Mouse (Mus musculus) CH12.LX (cell line): Measurements from ENCODE around the gene Scly. TPM values are rescaled to one million over a fixed set of nuclear protein-coding genes. Genes with fewer than 3 reads are reported as not detected.
A peak's percentile ranks its signal among the peaks of the same experiment; 100 is the strongest.

ENCODE experiments used
- DNase-seq: peaks from one replicate; pipeline ENCODE4 v3.0.0-alpha.2; 2013; ENCODE audit errors: extremely low read depth
- H3K27ac ChIP-seq: 2 replicates; pipeline ENCODE4 v1.5.1; 2012; ENCODE audit warnings: low read depth, mild to moderate bottlenecking, control low read depth, moderate library complexity; ENCODE audit not compliant: insufficient read depth
- H3K27me3 ChIP-seq: replicated peaks from 2 replicates; pipeline ENCODE3; 2012; ENCODE audit warnings: inconsistent platforms
- H3K36me3 ChIP-seq, 2 experiments: replicated peaks in 1 of 2; 2 replicates each; pipeline versions ENCODE3 to v1.6.1; 2012; ENCODE audit warnings: inconsistent platforms in 1 of 2, low read length in 1 of 2, mild to moderate bottlenecking in 1 of 2, mixed read lengths in 1 of 2, moderate library complexity in 1 of 2; ENCODE audit not compliant: control insufficient read depth in 1 of 2, insufficient read depth in 1 of 2
- H3K4me1 ChIP-seq, 2 experiments: 2 replicates each; pipeline ENCODE4 v1.6.1; 2012; ENCODE audit warnings: inconsistent platforms in 1 of 2, moderate library complexity in 1 of 2; ENCODE audit not compliant: insufficient read depth in 2 of 2, control insufficient read depth in 1 of 2
- H3K4me2 ChIP-seq: 2 replicates; pipeline ENCODE4 v1.6.1; 2012; ENCODE audit warnings: low read depth, mild to moderate bottlenecking, control low read depth; ENCODE audit not compliant: poor library complexity, insufficient read depth, severe bottlenecking
- H3K4me3 ChIP-seq, 3 experiments: fragments of 150-350 bp in 1 of 3; sonication (generic) in 1 of 3; replicated peaks in 1 of 3; 2 replicates each; pipeline versions ENCODE3 to v1.5.1; 2011 to 2012; ENCODE audit warnings: low read depth in 2 of 3, low read length in 2 of 3, mild to moderate bottlenecking in 2 of 3, moderate library complexity in 2 of 3, control low read depth in 1 of 3, improper control_type of control experiment in 1 of 3, inconsistent platforms in 1 of 3, mixed read lengths in 1 of 3; ENCODE audit not compliant: poor library complexity in 1 of 3
- H3K79me2 ChIP-seq: replicated peaks from 2 replicates; pipeline ENCODE4 v1.6.1; 2012; ENCODE audit warnings: mild to moderate bottlenecking, moderate library complexity; ENCODE audit not compliant: control insufficient read depth, poor library complexity, insufficient read depth, severe bottlenecking; ENCODE audit errors: extremely low read depth
- H3K9ac ChIP-seq: 2 replicates; pipeline ENCODE4 v1.6.1; 2012; ENCODE audit warnings: low read depth, mild to moderate bottlenecking, control low read depth, moderate library complexity; ENCODE audit not compliant: insufficient read depth
- H3K9me3 ChIP-seq: replicated peaks from 2 replicates; pipeline ENCODE3; 2012; ENCODE audit warnings: low read length, inconsistent platforms, mixed read lengths
- BHLHE40 ChIP-seq: IDR thresholded peaks from 2 replicates; pipeline ENCODE4 v1.6.1; 2011; ENCODE audit warnings: mild to moderate bottlenecking, low read depth, low read length, improper control_type of control experiment
- CHD1 ChIP-seq: IDR thresholded peaks from 2 replicates; pipeline ENCODE4 v1.6.1; 2012; ENCODE audit warnings: low read depth, low read length, improper control_type of control experiment, inconsistent platforms
- CTCF ChIP-seq, 2 experiments: IDR thresholded peaks in 1 of 2; conservative IDR thresholded peaks in 1 of 2; 2 replicates each; pipeline ENCODE4 v1.5.1; 2011 to 2012; ENCODE audit warnings: low read depth in 2 of 2, low read length in 2 of 2, improper control_type of control experiment in 1 of 2, inconsistent platforms in 1 of 2, mild to moderate bottlenecking in 1 of 2, moderate library complexity in 1 of 2
- EP300 ChIP-seq: IDR thresholded peaks from 2 replicates; pipeline ENCODE4 v1.6.1; 2011; ENCODE audit warnings: low read length, improper control_type of control experiment
- HCFC1 ChIP-seq: IDR thresholded peaks from 2 replicates; pipeline ENCODE4 v1.6.1; 2012; ENCODE audit warnings: low read depth, mild to moderate bottlenecking, inconsistent platforms, low read length, improper control_type of control experiment
- MAX ChIP-seq: IDR thresholded peaks from 2 replicates; pipeline ENCODE4 v1.6.1; 2011; ENCODE audit warnings: low read length, improper control_type of control experiment
- MXI1 ChIP-seq: IDR thresholded peaks from 2 replicates; pipeline ENCODE4 v1.6.1; 2011; ENCODE audit warnings: mild to moderate bottlenecking, low read depth, low read length, improper control_type of control experiment
- NELFE ChIP-seq: IDR thresholded peaks from 2 replicates; pipeline ENCODE4 v1.6.1; 2011; ENCODE audit warnings: low read depth, low read length, improper control_type of control experiment
- POLR2A ChIP-seq: IDR thresholded peaks from 2 replicates; pipeline ENCODE4 v1.6.1; 2011; ENCODE audit warnings: low read depth, mild to moderate bottlenecking, improper control_type of control experiment, low read length
- RAD21 ChIP-seq: IDR thresholded peaks from 2 replicates; pipeline ENCODE4 v1.6.1; 2011; ENCODE audit warnings: low read depth, mild to moderate bottlenecking, low read length, improper control_type of control experiment, moderate library complexity
- SIN3A ChIP-seq: IDR thresholded peaks from 2 replicates; pipeline ENCODE4 v1.6.1; 2012; ENCODE audit warnings: low read length, improper control_type of control experiment, inconsistent platforms
- SMC3 ChIP-seq: IDR thresholded peaks from 2 replicates; pipeline ENCODE4 v1.6.1; 2011; ENCODE audit warnings: low read depth, low read length, improper control_type of control experiment
- TBP ChIP-seq: conservative IDR thresholded peaks from 2 replicates; pipeline ENCODE4 v1.6.1; 2011; ENCODE audit warnings: low read depth, low read length, improper control_type of control experiment
- TCF12 ChIP-seq: IDR thresholded peaks from 2 replicates; pipeline ENCODE4 v1.6.1; 2014; ENCODE audit warnings: low read depth, mild to moderate bottlenecking, inconsistent platforms, low read length, improper control_type of control experiment
- UBTF ChIP-seq: IDR thresholded peaks from 2 replicates; pipeline ENCODE4 v1.6.1; 2012; ENCODE audit warnings: low read depth, mild to moderate bottlenecking, inconsistent platforms, low read length, improper control_type of control experiment, moderate library complexity
- USF2 ChIP-seq: conservative IDR thresholded peaks from 2 replicates; pipeline ENCODE4 v1.6.1; 2011; ENCODE audit warnings: low read depth, low read length, improper control_type of control experiment
- ZC3H11A ChIP-seq: IDR thresholded peaks from 2 replicates; pipeline ENCODE4 v1.6.1; 2012; ENCODE audit warnings: low read depth, mild to moderate bottlenecking, inconsistent platforms, low read length, improper control_type of control experiment
- ZKSCAN1 ChIP-seq: IDR thresholded peaks from 2 replicates; pipeline ENCODE4 v1.6.1; 2012; ENCODE audit warnings: low read depth, inconsistent platforms, low read length, improper control_type of control experiment, borderline replicate concordance
- dilution Hi-C: fragments of 300-500 bp; cut with MboI; formaldehyde crosslinking; loops from 2 replicates; pipeline ENCODE4 v1.14.3; 2020; ENCODE audit warnings: low sequenced_read_pairs; ENCODE audit not compliant: extremely low pct_unique_long_range_greater_than_20kb, extremely low pct_ligation_motif_present
- in situ Hi-C: fragments of 300-500 bp; cut with MboI; formaldehyde crosslinking; loops from 3 replicates; pipeline ENCODE4 v1.14.3; 2019; ENCODE audit warnings: low sequenced_read_pairs, low pct_ligation_motif_present, low pct_unique_long_range_greater_than_20kb, mixed read lengths
- polyA plus RNA-seq: library from polyadenylated mRNA; unstranded; fragments of >175 nt; gene quantifications from 2 replicates; pipeline ENCODE4 v1.2.1, GENCODE M21; 2012; ENCODE audit warnings: low read depth; ENCODE audit not compliant: insufficient read length
- total RNA-seq, 2 experiments: library from RNA; depleted of rRNA; stranded (reverse); fragments of 300-350 nt in 1 of 2; fragments of >200 nt in 1 of 2; gene quantifications; 2 replicates each; pipeline ENCODE4 v1.2.3; 2012 to 2014

Gene Scly
- total and polyA plus RNA-seq, 3 experiments: 15.8 to 71.2 (median 25.6) TPM

GRCm38 (mm10) chr1:91366215-91367108, 68.3 kb downstream of the Scly start, which contains the start of gene Erfe:
Gene Erfe, plus strand, starts transcription at chr1:91366430.
- H3K27ac ChIP-seq: no peak within 1 kb of the TSS
- no peaks in the 10 kb centered on the region for H3K27me3 ChIP-seq
- peaks cover 5 to 8% of the 10 kb centered on the region in 2 experiments; a peak in 3 of 4 replicates for H3K4me1 ChIP-seq
- no peaks in the 10 kb centered on the region for H3K79me2 ChIP-seq
- H3K4me3 ChIP-seq: peak within 1 kb of the TSS; percentile 44 to 81 (median 54)
- in situ Hi-C loops: no loop called here
- H3K4me2 ChIP-seq: peak within 1 kb of the TSS; percentile 67
- dilution Hi-C loops: no loop called here
- peaks cover 13% of the 10 kb centered on the region for H3K9me3 ChIP-seq
- TF ChIP-seq POLR2A: peak; percentile 54; the same call in 1 of the 2 replicates
- TF ChIP-seq CTCF (conservative IDR thresholded peaks at IDR 0.05 in 1 of 2, IDR thresholded peaks at IDR 0.05 in 1 of 2; ENCODE audit: low read depth in 2 of 2, low read length in 2 of 2): peak in 1 of 2 experiments; percentile 86; a peak in 2 of 4 replicates
- TF ChIP-seq UBTF: 0 out of 2 replicates have a peak, but pooled peaks have one; percentile 48
- no peak for TF ChIP-seq CHD1
- TF ChIP-seq MXI1: peak; percentile 69
- TF ChIP-seq MAX: peak; percentile 28; the same call in 1 of the 2 replicates
- peak; percentile 56 for TF ChIP-seq SIN3A
- no peak for TF ChIP-seq USF2
- no peak for TF ChIP-seq HCFC1
- peak; percentile 45 for TF ChIP-seq SMC3
- 0 out of 2 replicates have a peak, but pooled peaks have one; percentile 31 for TF ChIP-seq NELFE
- no peak for TF ChIP-seq EP300
- no peak for TF ChIP-seq TCF12
- TF ChIP-seq RAD21: peak; percentile 28
- TF ChIP-seq ZKSCAN1: no peak
- TF ChIP-seq TBP: no peak
- H3K36me3 ChIP-seq: peaks cover 18 to 35% of the 10 kb centered on the region in 2 experiments
- peak; percentile 59 for DNase-seq
- peak within 1 kb of the TSS; percentile 53 for H3K9ac ChIP-seq

GRCm38 (mm10) chr1:91367295-91367694, 69.2 kb downstream of the Scly start:
- Histone ChIP-seq H3K27me3 (no peaks in the 10 kb centered on the region), H3K4me3 (no peak overlapping the region), H3K4me1 (peaks cover 5 to 8% of the 10 kb centered on the region in 2 experiments; a peak in 3 of 4 replicates), H3K79me2 (no peaks in the 10 kb centered on the region), H3K4me2 (no peak overlapping the region), H3K9me3 (peaks cover 12% of the 10 kb centered on the region), H3K9ac (no peak overlapping the region), H3K27ac (no peak overlapping the region), H3K36me3 (peaks cover 27 to 43% of the 10 kb centered on the region in 2 experiments)
- dilution Hi-C loops (no loop called here), in situ Hi-C loops (no loop called here)
- TF ChIP-seq ZC3H11A: no peak
- TF ChIP-seq BHLHE40: no peak
- DNase-seq: no peak
